Mouse (Mus musculus) CH12.LX (cell line): ENCODE measurements around the gene Gm19668. TPM values are rescaled to one million over a fixed set of nuclear protein-coding genes. Genes with fewer than 3 reads are reported as not detected.
"Not testable (repeated sequence)": the region's sequence is repeated elsewhere in the genome, so short reads cannot be mapped to it uniquely, and the experiment has no call there.

Experiments
- DNase-seq: peaks from one replicate; pipeline ENCODE4 v3.0.0-alpha.2; 2013; ENCODE audit errors: extremely low read depth
- H3K27ac ChIP-seq: 2 replicates; pipeline ENCODE4 v1.5.1; 2012; ENCODE audit warnings: low read depth, mild to moderate bottlenecking, control low read depth, moderate library complexity; ENCODE audit not compliant: insufficient read depth
- H3K27me3 ChIP-seq: replicated peaks from 2 replicates; pipeline ENCODE3; 2012; ENCODE audit warnings: inconsistent platforms
- H3K36me3 ChIP-seq, 2 experiments: replicated peaks in 1 of 2; 2 replicates each; pipeline versions ENCODE3 to v1.6.1; 2012; ENCODE audit warnings: inconsistent platforms in 1 of 2, low read length in 1 of 2, mild to moderate bottlenecking in 1 of 2, mixed read lengths in 1 of 2, moderate library complexity in 1 of 2; ENCODE audit not compliant: control insufficient read depth in 1 of 2, insufficient read depth in 1 of 2
- H3K4me1 ChIP-seq, 2 experiments: 2 replicates each; pipeline ENCODE4 v1.6.1; 2012; ENCODE audit warnings: inconsistent platforms in 1 of 2, moderate library complexity in 1 of 2; ENCODE audit not compliant: insufficient read depth in 2 of 2, control insufficient read depth in 1 of 2
- H3K4me2 ChIP-seq: 2 replicates; pipeline ENCODE4 v1.6.1; 2012; ENCODE audit warnings: low read depth, mild to moderate bottlenecking, control low read depth; ENCODE audit not compliant: poor library complexity, insufficient read depth, severe bottlenecking
- H3K4me3 ChIP-seq, 3 experiments: fragments of 150-350 bp in 1 of 3; sonication (generic) in 1 of 3; replicated peaks in 1 of 3; 2 replicates each; pipeline versions ENCODE3 to v1.5.1; 2011 to 2012; ENCODE audit warnings: low read depth in 2 of 3, low read length in 2 of 3, mild to moderate bottlenecking in 2 of 3, moderate library complexity in 2 of 3, control low read depth in 1 of 3, improper control_type of control experiment in 1 of 3, inconsistent platforms in 1 of 3, mixed read lengths in 1 of 3; ENCODE audit not compliant: poor library complexity in 1 of 3
- H3K79me2 ChIP-seq: replicated peaks from 2 replicates; pipeline ENCODE4 v1.6.1; 2012; ENCODE audit warnings: mild to moderate bottlenecking, moderate library complexity; ENCODE audit not compliant: control insufficient read depth, poor library complexity, insufficient read depth, severe bottlenecking; ENCODE audit errors: extremely low read depth
- H3K9ac ChIP-seq: 2 replicates; pipeline ENCODE4 v1.6.1; 2012; ENCODE audit warnings: low read depth, mild to moderate bottlenecking, control low read depth, moderate library complexity; ENCODE audit not compliant: insufficient read depth
- H3K9me3 ChIP-seq: replicated peaks from 2 replicates; pipeline ENCODE3; 2012; ENCODE audit warnings: low read length, inconsistent platforms, mixed read lengths
- CHD1 ChIP-seq: IDR thresholded peaks from 2 replicates; pipeline ENCODE4 v1.6.1; 2012; ENCODE audit warnings: low read depth, low read length, improper control_type of control experiment, inconsistent platforms
- CHD2 ChIP-seq: IDR thresholded peaks from 2 replicates; pipeline ENCODE4 v1.6.1; 2011; ENCODE audit warnings: low read length, improper control_type of control experiment
- CTCF ChIP-seq, 2 experiments: IDR thresholded peaks in 1 of 2; conservative IDR thresholded peaks in 1 of 2; 2 replicates each; pipeline ENCODE4 v1.5.1; 2011 to 2012; ENCODE audit warnings: low read depth in 2 of 2, low read length in 2 of 2, improper control_type of control experiment in 1 of 2, inconsistent platforms in 1 of 2, mild to moderate bottlenecking in 1 of 2, moderate library complexity in 1 of 2
- EP300 ChIP-seq: IDR thresholded peaks from 2 replicates; pipeline ENCODE4 v1.6.1; 2011; ENCODE audit warnings: low read length, improper control_type of control experiment
- ETS1 ChIP-seq: conservative IDR thresholded peaks from 2 replicates; pipeline ENCODE4 v1.6.1; 2012; ENCODE audit warnings: low read depth, mild to moderate bottlenecking, inconsistent platforms, low read length, improper control_type of control experiment, moderate library complexity
- GABPA ChIP-seq: IDR thresholded peaks from 2 replicates; pipeline ENCODE4 v1.6.1; 2012; ENCODE audit warnings: low read depth, low read length, improper control_type of control experiment, inconsistent platforms; ENCODE audit not compliant: insufficient replicate concordance
- HCFC1 ChIP-seq: IDR thresholded peaks from 2 replicates; pipeline ENCODE4 v1.6.1; 2012; ENCODE audit warnings: low read depth, mild to moderate bottlenecking, inconsistent platforms, low read length, improper control_type of control experiment
- IRF4 ChIP-seq: IDR thresholded peaks from 2 replicates; pipeline ENCODE4 v1.6.1; 2014; ENCODE audit warnings: low read depth, mild to moderate bottlenecking, inconsistent platforms, low read length, improper control_type of control experiment
- MAFK ChIP-seq: IDR thresholded peaks from 2 replicates; pipeline ENCODE4 v1.6.1; 2011; ENCODE audit warnings: low read length, improper control_type of control experiment; ENCODE audit not compliant: insufficient replicate concordance
- MAZ ChIP-seq: IDR thresholded peaks from 2 replicates; pipeline ENCODE4 v1.6.1; 2012; ENCODE audit warnings: low read depth, mild to moderate bottlenecking, inconsistent platforms, low read length, improper control_type of control experiment, moderate library complexity
- MEF2A ChIP-seq: IDR thresholded peaks from 2 replicates; pipeline ENCODE4 v1.6.1; 2014; ENCODE audit warnings: low read depth, mild to moderate bottlenecking, inconsistent platforms, low read length, improper control_type of control experiment, borderline replicate concordance
- MYC ChIP-seq: IDR thresholded peaks from 2 replicates; pipeline ENCODE4 v1.6.1; 2011; ENCODE audit warnings: low read depth, mild to moderate bottlenecking, improper control_type of control experiment, low read length
- NELFE ChIP-seq: IDR thresholded peaks from 2 replicates; pipeline ENCODE4 v1.6.1; 2011; ENCODE audit warnings: low read depth, low read length, improper control_type of control experiment
- NRF1 ChIP-seq: IDR thresholded peaks from 2 replicates; pipeline ENCODE4 v1.6.1; 2014; ENCODE audit warnings: low read depth, mild to moderate bottlenecking, inconsistent platforms, low read length, improper control_type of control experiment, moderate library complexity
- POLR2A ChIP-seq: IDR thresholded peaks from 2 replicates; pipeline ENCODE4 v1.6.1; 2011; ENCODE audit warnings: low read depth, mild to moderate bottlenecking, improper control_type of control experiment, low read length
- RAD21 ChIP-seq: IDR thresholded peaks from 2 replicates; pipeline ENCODE4 v1.6.1; 2011; ENCODE audit warnings: low read depth, mild to moderate bottlenecking, low read length, improper control_type of control experiment, moderate library complexity
- RCOR1 ChIP-seq: conservative IDR thresholded peaks from 2 replicates; pipeline ENCODE4 v1.6.1; 2012; ENCODE audit warnings: low read depth, mild to moderate bottlenecking, inconsistent platforms, low read length, improper control_type of control experiment
- SIN3A ChIP-seq: IDR thresholded peaks from 2 replicates; pipeline ENCODE4 v1.6.1; 2012; ENCODE audit warnings: low read length, improper control_type of control experiment, inconsistent platforms
- SMC3 ChIP-seq: IDR thresholded peaks from 2 replicates; pipeline ENCODE4 v1.6.1; 2011; ENCODE audit warnings: low read depth, low read length, improper control_type of control experiment
- TBP ChIP-seq: conservative IDR thresholded peaks from 2 replicates; pipeline ENCODE4 v1.6.1; 2011; ENCODE audit warnings: low read depth, low read length, improper control_type of control experiment
- TCF12 ChIP-seq: IDR thresholded peaks from 2 replicates; pipeline ENCODE4 v1.6.1; 2014; ENCODE audit warnings: low read depth, mild to moderate bottlenecking, inconsistent platforms, low read length, improper control_type of control experiment
- USF2 ChIP-seq: conservative IDR thresholded peaks from 2 replicates; pipeline ENCODE4 v1.6.1; 2011; ENCODE audit warnings: low read depth, low read length, improper control_type of control experiment
- ZC3H11A ChIP-seq: IDR thresholded peaks from 2 replicates; pipeline ENCODE4 v1.6.1; 2012; ENCODE audit warnings: low read depth, mild to moderate bottlenecking, inconsistent platforms, low read length, improper control_type of control experiment
- ZKSCAN1 ChIP-seq: IDR thresholded peaks from 2 replicates; pipeline ENCODE4 v1.6.1; 2012; ENCODE audit warnings: low read depth, inconsistent platforms, low read length, improper control_type of control experiment, borderline replicate concordance
- ZNF384 ChIP-seq: IDR thresholded peaks from 2 replicates; pipeline ENCODE4 v1.6.1; 2012; ENCODE audit warnings: low read depth, low read length, improper control_type of control experiment, inconsistent platforms
- dilution Hi-C: fragments of 300-500 bp; cut with MboI; formaldehyde crosslinking; loops from 2 replicates; pipeline ENCODE4 v1.14.3; 2020; ENCODE audit warnings: low sequenced_read_pairs; ENCODE audit not compliant: extremely low pct_unique_long_range_greater_than_20kb, extremely low pct_ligation_motif_present
- in situ Hi-C: fragments of 300-500 bp; cut with MboI; formaldehyde crosslinking; loops from 3 replicates; pipeline ENCODE4 v1.14.3; 2019; ENCODE audit warnings: low sequenced_read_pairs, low pct_ligation_motif_present, low pct_unique_long_range_greater_than_20kb, mixed read lengths
- polyA plus RNA-seq: library from polyadenylated mRNA; unstranded; fragments of >175 nt; gene quantifications from 2 replicates; pipeline ENCODE4 v1.2.1, GENCODE M21; 2012; ENCODE audit warnings: low read depth; ENCODE audit not compliant: insufficient read length
- total RNA-seq, 2 experiments: library from RNA; depleted of rRNA; stranded (reverse); fragments of 300-350 nt in 1 of 2; fragments of >200 nt in 1 of 2; gene quantifications; 2 replicates each; pipeline ENCODE4 v1.2.3; 2012 to 2014

Gene Gm19668
- total and polyA plus RNA-seq, 3 experiments: not detected

DNA sequence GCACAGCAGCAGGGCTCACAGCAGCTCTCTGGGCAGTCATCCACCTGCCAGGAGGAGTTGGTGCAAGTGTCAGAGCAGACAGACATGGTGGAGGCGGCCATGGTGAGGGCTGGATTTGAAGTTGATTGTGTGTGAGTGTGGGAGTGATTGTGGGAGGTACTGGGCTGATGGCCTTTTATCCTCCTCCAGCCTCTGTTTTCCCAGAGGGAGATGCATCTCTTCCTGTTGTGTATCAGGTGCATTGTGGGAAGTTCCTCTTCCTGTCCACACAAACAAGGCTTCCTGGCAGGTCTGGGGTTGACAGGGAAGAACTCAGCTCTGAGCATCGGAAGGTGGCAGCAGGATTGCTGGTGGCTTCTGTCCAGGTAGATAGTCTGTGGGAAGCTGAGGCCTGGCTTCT, 4.0 kb downstream of the Gm19668 start, which contains the start of gene Gm9639:
Gene Gm9639 (minus strand): TSS at position 101 of the 400 bp plus-strand sequence.
- H3K9ac ChIP-seq: no peak within 1 kb of the TSS
- no peaks in the 10 kb centered on the region for H3K36me3 ChIP-seq
- dilution Hi-C loops (no loop called here), in situ Hi-C loops (no loop called here)
- no peak within 1 kb of the TSS for H3K4me3 ChIP-seq
- H3K4me2 ChIP-seq: no peak within 1 kb of the TSS
- H3K9me3 ChIP-seq: no peaks in the 10 kb centered on the region
- H3K27ac ChIP-seq: no peak within 1 kb of the TSS; the same call in 1 of the 2 replicates
- DNase-seq: no peak
- no peaks in the 10 kb centered on the region for H3K4me1 ChIP-seq
- H3K79me2 ChIP-seq: no peaks in the 10 kb centered on the region
- peaks cover 50% of the 10 kb centered on the region for H3K27me3 ChIP-seq
- no peak for TF ChIP-seq HCFC1
- TF ChIP-seq RCOR1: no peak
- TF ChIP-seq MAZ: no peak
- no peak for TF ChIP-seq CHD2
- TF ChIP-seq MAFK: no peak
- TF ChIP-seq POLR2A: no peak
- TF ChIP-seq ZKSCAN1: no peak
- no peak for TF ChIP-seq TCF12
- no peak for TF ChIP-seq CHD1
- no peak for TF ChIP-seq MYC
- no peak for TF ChIP-seq RAD21
- no peak for TF ChIP-seq EP300
- no peak for TF ChIP-seq ZNF384

DNA sequence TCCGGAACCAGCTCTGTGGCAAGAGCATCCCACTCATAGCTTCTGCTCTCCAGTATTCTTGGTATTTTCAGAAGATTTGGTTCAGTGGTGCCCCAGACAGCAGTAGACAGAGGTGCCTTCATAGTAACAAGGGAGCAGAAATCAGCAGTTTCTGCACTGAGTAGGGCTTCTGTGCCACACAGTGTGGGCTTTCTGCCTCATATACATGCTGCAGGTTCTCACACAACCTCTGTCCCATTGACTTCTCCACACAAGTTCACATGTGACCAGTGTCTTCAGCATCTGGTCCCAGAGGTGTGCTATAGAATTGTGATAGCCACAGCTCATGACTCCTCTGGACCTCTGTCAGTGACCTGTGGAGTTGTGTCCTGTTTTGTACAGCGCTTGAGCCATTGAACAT, 10.3 kb downstream of the Gm19668 start:
- TF ChIP-seq NELFE (no peak), SMC3 (no peak), ETS1 (no peak), RAD21 (no peak), CHD1 (no peak), SIN3A (no peak), EP300 (no peak), RCOR1 (no peak), CTCF (conservative IDR thresholded peaks at IDR 0.05 in 1 of 2, IDR thresholded peaks at IDR 0.05 in 1 of 2; ENCODE audit: low read depth in 2 of 2, low read length in 2 of 2) (no peak), ZNF384 (no peak), GABPA (no peak), MEF2A (no peak), USF2 (no peak), NRF1 (no peak), TBP (no peak), ZC3H11A (no peak), IRF4 (no peak), MAFK (no peak)
- in situ Hi-C loops (no loop called here), dilution Hi-C loops (no loop called here)
- Histone ChIP-seq H3K36me3 (no peaks in the 10 kb centered on the region), H3K9ac (no peak overlapping the region), H3K27ac (no peak overlapping the region), H3K9me3 (no peaks in the 10 kb centered on the region), H3K79me2 (no peaks in the 10 kb centered on the region), H3K27me3 (peaks cover 22% of the 10 kb centered on the region), H3K4me3 (no peak overlapping the region), H3K4me2 (no peak overlapping the region), H3K4me1 (no peaks in the 10 kb centered on the region)
- DNase-seq: no peak

GRCm38 (mm10) chr10:77787876-77788275, 11.1 kb downstream of the Gm19668 start, which contains the start of gene Gm7137:
Gm7137 (minus strand) TSS chr10:77788200.
- H3K4me1 ChIP-seq, H3K36me3 ChIP-seq, H3K4me3 ChIP-seq, H3K9ac ChIP-seq, H3K27ac ChIP-seq, in situ Hi-C loops, dilution Hi-C loops, DNase-seq, H3K9me3 ChIP-seq, H3K79me2 ChIP-seq, H3K4me2 ChIP-seq: not testable (repeated sequence)
- H3K27me3 ChIP-seq: peaks cover 18% of the 10 kb centered on the region
